Mouse (Mus musculus): Measurements from ENCODE around the gene Cd5. TPM values are rescaled to one million over a fixed set of nuclear protein-coding genes. Genes with fewer than 3 reads are reported as not detected.

The Cd5 gene
- polyA plus RNA-seq, 1 experiment = 0.04 TPM

DNA sequence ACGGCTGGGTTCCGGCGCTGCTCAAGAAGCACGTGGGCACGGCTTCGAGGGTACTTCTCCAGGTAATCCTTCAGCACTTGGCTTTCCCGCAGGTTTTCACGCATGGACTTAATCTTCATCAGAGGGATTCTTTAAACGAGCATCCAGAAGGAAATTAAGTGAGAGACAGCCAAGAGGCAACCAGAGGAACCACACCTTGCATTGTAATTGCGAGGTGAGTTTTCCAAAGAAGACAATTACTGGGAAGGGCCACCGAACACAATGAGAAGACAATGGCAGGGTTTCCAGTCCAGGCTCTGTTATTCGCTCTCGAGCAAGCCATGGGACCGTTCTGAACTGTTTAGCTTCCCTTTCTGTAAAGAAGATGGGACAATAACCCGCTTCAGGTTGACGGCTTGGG lies 62.1 kb downstream of the Cd5 start:
- Histone ChIP-seq H3K36me3 (ENCODE audit: control insufficient read depth, insufficient read depth) (no peaks in the 10 kb centered on the region), H3K27me3 (ENCODE audit: control insufficient read depth, insufficient read depth, insufficient read length) (no peaks in the 10 kb centered on the region), H3K4me3 (ENCODE audit: insufficient read depth, poor library complexity, severe bottlenecking) (no peak overlapping the region), H3ac (ENCODE audit: control insufficient read depth, insufficient read length, low read depth) (no peak overlapping the region), H3K79me2 (ENCODE audit: control insufficient read depth, insufficient read depth) (no peaks in the 10 kb centered on the region), H3K79me3 (ENCODE audit: low read depth) (no peaks in the 10 kb centered on the region)
- TF ChIP-seq MYOD1 (IDR thresholded peaks at IDR 0.05; ENCODE audit: control insufficient read depth, insufficient read length, low read depth) = no peak
- TF ChIP-seq CTCF (IDR thresholded peaks at IDR 0.05; ENCODE audit: control insufficient read depth, insufficient read depth, insufficient read length) = no peak
- TF ChIP-seq MAX (IDR thresholded peaks at IDR 0.05) = no peak
- TF ChIP-seq USF1 (IDR thresholded peaks at IDR 0.05; ENCODE audit: low read depth) = no peak
- TF ChIP-seq FOSL1 (IDR thresholded peaks at IDR 0.05; ENCODE audit: insufficient read depth, low read length, poor library complexity, severe bottlenecking) = no peak
- no peak for TF ChIP-seq MYOG (IDR thresholded peaks at IDR 0.05; ENCODE audit: control insufficient read depth, extremely low read depth, insufficient read length)
- TF ChIP-seq CEBPB (IDR thresholded peaks at IDR 0.05; ENCODE audit: low read depth) = no peak

DNA sequence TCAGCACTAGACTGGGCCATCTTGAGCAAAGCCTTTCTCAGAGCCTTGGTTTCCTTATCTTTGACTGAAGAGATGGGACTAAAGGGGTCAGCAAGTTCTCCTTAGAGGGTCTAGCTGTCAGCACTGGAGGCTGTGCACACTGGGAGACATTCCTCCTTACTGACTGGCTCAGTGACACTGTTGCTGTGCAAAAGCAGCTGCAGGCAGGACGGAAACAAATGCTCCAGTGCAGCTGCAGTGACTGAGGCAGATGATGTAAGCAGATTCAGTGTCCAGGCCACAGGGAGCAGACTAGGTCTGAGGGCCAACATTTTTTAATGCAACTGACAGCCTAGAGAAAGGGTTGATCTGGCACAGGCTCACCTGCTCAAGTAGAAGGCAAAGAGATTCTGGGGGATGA lies 65.5 kb downstream of the Cd5 start:
- Histone ChIP-seq H3ac (ENCODE audit: control insufficient read depth, insufficient read length, low read depth) (no peak overlapping the region), H3K79me3 (ENCODE audit: low read depth) (no peaks in the 10 kb centered on the region), H3K4me3 (ENCODE audit: insufficient read depth, poor library complexity, severe bottlenecking) (no peak overlapping the region), H3K79me2 (ENCODE audit: control insufficient read depth, insufficient read depth) (no peaks in the 10 kb centered on the region), H3K27me3 (ENCODE audit: control insufficient read depth, insufficient read depth, insufficient read length) (peaks cover 16% of the 10 kb centered on the region), H3K36me3 (ENCODE audit: control insufficient read depth, insufficient read depth) (no peaks in the 10 kb centered on the region)
- TF ChIP-seq FOSL1 (IDR thresholded peaks at IDR 0.05; ENCODE audit: insufficient read depth, low read length, poor library complexity, severe bottlenecking) (no peak), MYOD1 (IDR thresholded peaks at IDR 0.05; ENCODE audit: control insufficient read depth, insufficient read length, low read depth) (no peak), CTCF (IDR thresholded peaks at IDR 0.05; ENCODE audit: control insufficient read depth, insufficient read depth, insufficient read length) (no peak), CEBPB (IDR thresholded peaks at IDR 0.05; ENCODE audit: low read depth) (no peak), MAX (IDR thresholded peaks at IDR 0.05) (no peak), USF1 (IDR thresholded peaks at IDR 0.05; ENCODE audit: low read depth) (no peak), MYOG (IDR thresholded peaks at IDR 0.05; ENCODE audit: control insufficient read depth, extremely low read depth, insufficient read length) (no peak)

DNA sequence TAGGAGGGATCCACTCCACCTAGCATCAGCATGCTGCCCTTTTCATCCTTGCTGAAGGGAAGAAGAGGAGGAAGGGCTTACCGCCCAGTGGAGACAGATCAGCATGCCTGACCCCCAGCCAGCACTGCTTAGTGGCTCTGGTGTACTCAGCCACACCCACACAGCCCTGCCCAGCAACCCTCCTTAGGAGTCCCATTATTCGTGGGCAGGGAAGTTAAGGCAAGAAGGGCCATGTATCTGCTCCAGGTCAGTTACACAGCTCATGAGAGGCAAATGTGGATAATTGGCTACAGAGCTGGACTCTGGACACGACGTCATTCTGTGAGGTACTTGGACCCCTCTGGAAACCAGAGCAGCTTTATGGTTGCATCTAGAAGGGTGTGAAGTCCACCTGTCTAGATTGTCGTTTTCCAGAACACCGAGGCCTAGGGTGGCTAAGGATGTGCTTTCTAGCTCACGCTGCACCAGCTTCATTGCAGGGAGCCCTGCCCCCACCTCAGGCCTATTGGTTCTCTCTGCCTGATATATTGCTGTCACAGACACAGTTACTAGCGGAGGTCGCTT lies 66.9 kb downstream of the Cd5 start:
- Histone ChIP-seq H3K79me2 (ENCODE audit: control insufficient read depth, insufficient read depth) (no peaks in the 10 kb centered on the region), H3K36me3 (ENCODE audit: control insufficient read depth, insufficient read depth) (no peaks in the 10 kb centered on the region), H3K27me3 (ENCODE audit: control insufficient read depth, insufficient read depth, insufficient read length) (peaks cover 16% of the 10 kb centered on the region), H3ac (ENCODE audit: control insufficient read depth, insufficient read length, low read depth) (no peak overlapping the region), H3K4me3 (ENCODE audit: insufficient read depth, poor library complexity, severe bottlenecking) (no peak overlapping the region), H3K79me3 (ENCODE audit: low read depth) (no peaks in the 10 kb centered on the region)
- TF ChIP-seq CTCF (IDR thresholded peaks at IDR 0.05; ENCODE audit: control insufficient read depth, insufficient read depth, insufficient read length) (no peak), MYOD1 (IDR thresholded peaks at IDR 0.05; ENCODE audit: control insufficient read depth, insufficient read length, low read depth) (no peak), MAX (IDR thresholded peaks at IDR 0.05) (no peak), FOSL1 (IDR thresholded peaks at IDR 0.05; ENCODE audit: insufficient read depth, low read length, poor library complexity, severe bottlenecking) (no peak), CEBPB (IDR thresholded peaks at IDR 0.05; ENCODE audit: low read depth) (no peak), MYOG (IDR thresholded peaks at IDR 0.05; ENCODE audit: control insufficient read depth, extremely low read depth, insufficient read length) (no peak), USF1 (IDR thresholded peaks at IDR 0.05; ENCODE audit: low read depth) (no peak)

DNA sequence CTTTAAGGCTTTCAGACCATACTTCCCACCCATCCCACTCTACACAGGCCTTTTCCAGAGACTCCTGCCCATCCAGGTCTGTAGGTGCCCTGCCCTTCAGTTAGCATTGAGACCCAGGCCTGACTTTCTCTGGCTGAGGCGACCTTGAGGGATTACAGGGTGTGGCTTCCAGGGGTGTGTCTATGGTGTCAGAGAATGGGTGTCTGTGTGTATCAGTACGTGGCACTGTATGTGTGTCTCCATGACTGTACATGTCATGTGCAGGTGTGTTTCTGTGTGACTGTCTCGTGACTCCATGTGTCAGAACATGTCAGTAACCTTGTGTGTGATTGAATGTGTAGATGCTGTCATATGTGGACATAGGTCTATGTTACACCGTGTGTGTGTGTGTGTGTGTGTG lies 67.5 kb downstream of the Cd5 start:
- Histone ChIP-seq H3K79me2 (ENCODE audit: control insufficient read depth, insufficient read depth) (no peaks in the 10 kb centered on the region), H3ac (ENCODE audit: control insufficient read depth, insufficient read length, low read depth) (no peak overlapping the region), H3K27me3 (ENCODE audit: control insufficient read depth, insufficient read depth, insufficient read length) (peaks cover 16% of the 10 kb centered on the region), H3K36me3 (ENCODE audit: control insufficient read depth, insufficient read depth) (no peaks in the 10 kb centered on the region), H3K79me3 (ENCODE audit: low read depth) (no peaks in the 10 kb centered on the region), H3K4me3 (ENCODE audit: insufficient read depth, poor library complexity, severe bottlenecking) (no peak overlapping the region)
- TF ChIP-seq CTCF (IDR thresholded peaks at IDR 0.05; ENCODE audit: control insufficient read depth, insufficient read depth, insufficient read length) (no peak), MYOD1 (IDR thresholded peaks at IDR 0.05; ENCODE audit: control insufficient read depth, insufficient read length, low read depth) (no peak), MYOG (IDR thresholded peaks at IDR 0.05; ENCODE audit: control insufficient read depth, extremely low read depth, insufficient read length) (no peak), FOSL1 (IDR thresholded peaks at IDR 0.05; ENCODE audit: insufficient read depth, low read length, poor library complexity, severe bottlenecking) (no peak), USF1 (IDR thresholded peaks at IDR 0.05; ENCODE audit: low read depth) (no peak), CEBPB (IDR thresholded peaks at IDR 0.05; ENCODE audit: low read depth) (no peak), MAX (IDR thresholded peaks at IDR 0.05) (no peak)

Other genes starting within 250 kb of the Cd5 start
- 26.5 TPM for gene Cpsf7, start 213.7 kb downstream of the Cd5 start, polyA plus RNA-seq (2012; fragmentation: generic; extraction: Trizol)
- 35.4 TPM for gene Sdhaf2, start 212.9 kb downstream of the Cd5 start, polyA plus RNA-seq (2012; fragmentation: generic; extraction: Trizol)
- 25.2 TPM for gene Tmem216, start 182.8 kb downstream of the Cd5 start, polyA plus RNA-seq (2012; fragmentation: generic; extraction: Trizol)
- gene Cyb561a3, start 161.8 kb downstream of the Cd5 start, polyA plus RNA-seq (2012; fragmentation: generic; extraction: Trizol) = 21.0 TPM
- 39.2 TPM for gene Tmem138, start 161.6 kb downstream of the Cd5 start, polyA plus RNA-seq (2012; fragmentation: generic; extraction: Trizol)
- 513 TPM for gene Ddb1, start 133.7 kb downstream of the Cd5 start, polyA plus RNA-seq (2012; fragmentation: generic; extraction: Trizol)
- gene Tkfc, start 133.3 kb downstream of the Cd5 start, polyA plus RNA-seq (2012; fragmentation: generic; extraction: Trizol) = 15.7 TPM
- 0.11 TPM for gene Vwce, start 104.8 kb downstream of the Cd5 start, polyA plus RNA-seq (2012; fragmentation: generic; extraction: Trizol)
- gene Pga5, start 60.9 kb downstream of the Cd5 start, polyA plus RNA-seq (2012; fragmentation: generic; extraction: Trizol) = not detected
- 21.9 TPM for gene Vps37c, start 50.3 kb downstream of the Cd5 start, polyA plus RNA-seq (2012; fragmentation: generic; extraction: Trizol)
- gene Cd6, start 91.1 kb upstream of the Cd5 start, polyA plus RNA-seq (2012; fragmentation: generic; extraction: Trizol) = 0.30 TPM
- gene Slc15a3, start 100.7 kb upstream of the Cd5 start, polyA plus RNA-seq (2012; fragmentation: generic; extraction: Trizol) = 6.3 TPM
- 130 TPM for gene Tmem132a, start 130.9 kb upstream of the Cd5 start, polyA plus RNA-seq (2012; fragmentation: generic; extraction: Trizol)
- 141 TPM for gene Tmem109, start 143.0 kb upstream of the Cd5 start, polyA plus RNA-seq (2012; fragmentation: generic; extraction: Trizol)
- 299 TPM for gene Prpf19, start 156.2 kb upstream of the Cd5 start, polyA plus RNA-seq (2012; fragmentation: generic; extraction: Trizol)
- not detected for gene Zp1, start 181.6 kb upstream of the Cd5 start, polyA plus RNA-seq (2012; fragmentation: generic; extraction: Trizol)
- 0.07 TPM for gene Ptgdr2, start 198.2 kb upstream of the Cd5 start, polyA plus RNA-seq (2012; fragmentation: generic; extraction: Trizol)
- 31.3 TPM for gene Ccdc86, start 210.3 kb upstream of the Cd5 start, polyA plus RNA-seq (2012; fragmentation: generic; extraction: Trizol)
- gene Ms4a10, start 235.7 kb upstream of the Cd5 start, polyA plus RNA-seq (2012; fragmentation: generic; extraction: Trizol) = not detected

All from C2C12 (cell line).